In genomic region chr2:170101132-170101531, GRCm38 (mm10) we compare ENCODE assay signal across 8 mouse cellular contexts. TPM values are rescaled to one million over a fixed set of nuclear protein-coding genes. Genes with fewer than 3 reads are reported as not detected.
DNase-seq lines count a peak whose midpoint lies in the region; ATAC-seq lines count a peak whose summit lies in the region.

No protein-coding gene starts in this region.

- ATAC-seq in embryonic facial prominence, embryonic 12.5 days (ENCODE audit: insufficient number of reproducible peaks, insufficient read depth, low FRiP score, low TSS enrichment), result peak; percentile 19; the same call in 1 of the 2 replicates
- peak; percentile 49; the same call in 1 of the 2 replicates for ATAC-seq in liver, embryonic 13.5 days (ENCODE audit: low read depth)
- ATAC-seq in neural tube, embryonic 12.5 days (ENCODE audit: low FRiP score, low read depth), result peak; percentile 30
- ATAC-seq in stomach, embryonic 16.5 days (ENCODE audit: insufficient read depth, low FRiP score), result peak; percentile 34; the same call in 1 of the 2 replicates

- no peaks in the 10 kb centered on the region for H3K9me3 ChIP-seq in embryonic facial prominence, embryonic 12.5 days
- H3K9me3 ChIP-seq in heart, embryonic 10.5 days, result no peaks in the 10 kb centered on the region
- H3K9me3 ChIP-seq in liver, embryonic 13.5 days (replicated peaks), result no peaks in the 10 kb centered on the region
- no peaks in the 10 kb centered on the region for H3K9me3 ChIP-seq in neural tube, embryonic 12.5 days
- H3K9me3 ChIP-seq in stomach, embryonic 16.5 days (replicated peaks; ENCODE audit: control insufficient read depth, low read length), result no peaks in the 10 kb centered on the region

- DNase-seq in CD4-positive helper T cell, adult 2 months (ENCODE audit: low read depth, low spot score), result peak; percentile 79
- peak; percentile 95 for DNase-seq in adrenal gland, postnatal 36 days
- DNase-seq in heart, embryonic 10.5 days (ENCODE audit: low spot score), result peak; percentile 90
- peak; percentile 97 for DNase-seq in kidney, postnatal 10 days
- DNase-seq in liver, embryonic 13.5 days, result peak; percentile 77

- H3K27me3 ChIP-seq in embryonic facial prominence, embryonic 12.5 days, result no peaks in the 10 kb centered on the region
- no peaks in the 10 kb centered on the region for H3K27me3 ChIP-seq in heart, embryonic 10.5 days (ENCODE audit: insufficient read depth, poor library complexity, severe bottlenecking)
- H3K27me3 ChIP-seq in liver, embryonic 13.5 days, result 0 out of 2 replicates have a peak, but pooled peaks cover 3% of the 10 kb centered on the region
- no peaks in the 10 kb centered on the region for H3K27me3 ChIP-seq in neural tube, embryonic 12.5 days (replicated peaks)
- no peaks in the 10 kb centered on the region for H3K27me3 ChIP-seq in stomach, embryonic 16.5 days (ENCODE audit: control insufficient read depth, insufficient read depth, low read length)

- no peak overlapping the region for H3K27ac ChIP-seq in embryonic facial prominence, embryonic 12.5 days
- H3K27ac ChIP-seq in heart, embryonic 10.5 days, result no peak overlapping the region
- no peak overlapping the region for H3K27ac ChIP-seq in liver, embryonic 13.5 days
- no peak overlapping the region for H3K27ac ChIP-seq in neural tube, embryonic 12.5 days
- no peak overlapping the region for H3K27ac ChIP-seq in stomach, embryonic 16.5 days (ENCODE audit: low read length)

- 5% methylated on average over 12 of the region's 12 CpGs for WGBS in embryonic facial prominence, embryonic 12.5 days
- 5% methylated on average over 12 of the region's 12 CpGs for WGBS in heart, embryonic 10.5 days
- WGBS in liver, embryonic 13.5 days (ENCODE audit: insufficient replicate concordance), result 2% methylated on average over 12 of the region's 12 CpGs
- WGBS in neural tube, embryonic 12.5 days, result 5% methylated on average over 12 of the region's 12 CpGs
- 2% methylated on average over 12 of the region's 12 CpGs for WGBS in stomach, embryonic 16.5 days

- no peaks in the 10 kb centered on the region for H3K36me3 ChIP-seq in embryonic facial prominence, embryonic 12.5 days
- 0 out of 2 replicates have a peak, but pooled peaks cover 6% of the 10 kb centered on the region for H3K36me3 ChIP-seq in heart, embryonic 10.5 days
- no peaks in the 10 kb centered on the region for H3K36me3 ChIP-seq in liver, embryonic 13.5 days
- H3K36me3 ChIP-seq in neural tube, embryonic 12.5 days, result no peaks in the 10 kb centered on the region
- H3K36me3 ChIP-seq in stomach, embryonic 16.5 days (ENCODE audit: control insufficient read depth, insufficient read depth, low read length), result no peaks in the 10 kb centered on the region

- no peak overlapping the region for H3K4me2 ChIP-seq in embryonic facial prominence, embryonic 12.5 days (replicated peaks)
- H3K4me2 ChIP-seq in liver, embryonic 13.5 days, result no peak overlapping the region
- H3K4me2 ChIP-seq in neural tube, embryonic 12.5 days (replicated peaks), result no peak overlapping the region
- H3K4me2 ChIP-seq in stomach, embryonic 16.5 days (ENCODE audit: low read depth, low read length), result no peak overlapping the region

- H3K4me3 ChIP-seq in embryonic facial prominence, embryonic 12.5 days, result no peak overlapping the region
- H3K4me3 ChIP-seq in heart, embryonic 10.5 days, result no peak overlapping the region
- no peak overlapping the region for H3K4me3 ChIP-seq in liver, embryonic 13.5 days (replicated peaks)
- no peak overlapping the region for H3K4me3 ChIP-seq in neural tube, embryonic 12.5 days
- H3K4me3 ChIP-seq in stomach, embryonic 16.5 days (replicated peaks; ENCODE audit: low read length), result no peak overlapping the region

- no peak overlapping the region for H3K9ac ChIP-seq in embryonic facial prominence, embryonic 12.5 days
- H3K9ac ChIP-seq in liver, embryonic 13.5 days, result no peak overlapping the region
- no peak overlapping the region for H3K9ac ChIP-seq in neural tube, embryonic 12.5 days
- H3K9ac ChIP-seq in stomach, embryonic 16.5 days (ENCODE audit: low read length), result no peak overlapping the region

- no peaks in the 10 kb centered on the region for H3K4me1 ChIP-seq in embryonic facial prominence, embryonic 12.5 days
- H3K4me1 ChIP-seq in heart, embryonic 10.5 days, result no peaks in the 10 kb centered on the region
- 0 out of 2 replicates have a peak, but pooled peaks cover 4% of the 10 kb centered on the region for H3K4me1 ChIP-seq in liver, embryonic 13.5 days (replicated peaks)
- no peaks in the 10 kb centered on the region for H3K4me1 ChIP-seq in neural tube, embryonic 12.5 days
- no peaks in the 10 kb centered on the region for H3K4me1 ChIP-seq in stomach, embryonic 16.5 days (ENCODE audit: control insufficient read depth, insufficient read depth, low read length)

RNA-seq across cellular contexts. Expression of gene Zfp217, which starts 46.8 kb away (rescaled TPM):
- total RNA-seq in adrenal gland, postnatal 36 days (2021), result 10 to 100 TPM; 23.9 to 24.2 TPM
- polyA plus RNA-seq in embryonic facial prominence, embryonic 12.5 days (2016; fragmentation: Nextera tagmentation; extraction: Ambion mirVana), result 4.5 and 4.9 TPM in 2 replicates
- 3.2 and 3.7 TPM in 2 replicates for polyA plus RNA-seq in heart, embryonic 10.5 days (2016; fragmentation: Nextera tagmentation; extraction: Ambion mirVana)
- 3.6 and 3.7 TPM in 2 replicates for polyA plus RNA-seq in liver, embryonic 13.5 days (2015; fragmentation: Nextera tagmentation; extraction: Ambion mirVana)
- 2.3 and 2.5 TPM in 2 replicates for polyA plus RNA-seq in neural tube, embryonic 12.5 days (2016; fragmentation: Nextera tagmentation; extraction: Ambion mirVana)
- polyA plus RNA-seq in stomach, embryonic 16.5 days (2015; fragmentation: Nextera tagmentation; extraction: Ambion mirVana), result 3.0 and 3.2 TPM in 2 replicates
